Mouse (Mus musculus) hindbrain, embryonic 15.5 days (tissue): Measurements from ENCODE around the gene Chchd1. TPM values are rescaled to one million over a fixed set of nuclear protein-coding genes. Genes with fewer than 3 reads are reported as not detected.

ENCODE experiments used
- ATAC-seq: fragments of 200-750 bp; cut with Nextera tagmentation; 2 replicates; pipeline ENCODE4 v1.8.0; 2017; ENCODE audit warnings: low read depth, moderate number of reproducible peaks, moderate TSS enrichment; ENCODE audit not compliant: low FRiP score
- H3K27ac ChIP-seq: fragments of 300-500 bp; sonication (generic); replicated peaks from 2 replicates; pipeline ENCODE4 v1.5.1; 2015; ENCODE audit warnings: mild to moderate bottlenecking, inconsistent platforms
- H3K27me3 ChIP-seq: fragments of 300-500 bp; sonication (generic); 2 replicates; pipeline ENCODE4 v1.6.1; 2015; ENCODE audit warnings: control low read depth, inconsistent platforms
- H3K36me3 ChIP-seq: fragments of 300-500 bp; sonication (generic); 2 replicates; pipeline ENCODE4 v1.6.1; 2015; ENCODE audit warnings: control low read depth, inconsistent platforms
- H3K4me1 ChIP-seq: fragments of 300-500 bp; sonication (generic); replicated peaks from 2 replicates; pipeline ENCODE4 v1.6.1; 2015; ENCODE audit warnings: control low read depth, inconsistent platforms
- H3K4me2 ChIP-seq: fragments of 300-500 bp; sonication (generic); 2 replicates; pipeline ENCODE4 v1.6.1; 2015; ENCODE audit warnings: moderate library complexity, mild to moderate bottlenecking, inconsistent platforms
- H3K4me3 ChIP-seq: fragments of 300-500 bp; sonication (generic); 2 replicates; pipeline ENCODE4 v1.5.1; 2015; ENCODE audit warnings: mild to moderate bottlenecking, inconsistent platforms
- H3K9ac ChIP-seq: fragments of 300-500 bp; sonication (generic); 2 replicates; pipeline ENCODE4 v1.6.1; 2015; ENCODE audit warnings: inconsistent platforms
- H3K9me3 ChIP-seq: fragments of 300-500 bp; sonication (generic); 2 replicates; pipeline ENCODE4 v1.6.1; 2016; ENCODE audit warnings: control low read depth, inconsistent platforms
- WGBS: fragments of 180-500 bp; shearing (Covaris S2); methylation state at CpG from one replicate; pipeline ENCODE4 v1.1.7; 2015; 5-methylcytosine and 5-hydroxymethylcytosine counted together
- microRNA-seq: library from miRNA; unstranded; fragments of <30 nt; microRNA quantifications from one replicate; pipeline ENCODE4, GENCODE M21; 2016
- polyA plus RNA-seq: library from polyadenylated mRNA; unstranded; fragments of >200 nt; fragmentation: Nextera tagmentation; extraction: Ambion mirVana; gene quantifications from 2 replicates; pipeline ENCODE4 v1.2.1, GENCODE M21; 2015

Gene Chchd1
- polyA plus RNA-seq, 1 experiment from 2014 or later: 172 TPM

GRCm38 (mm10) chr14:20750503-20750902, 47.7 kb downstream of the Chchd1 start:
- H3K4me3 ChIP-seq: no peak overlapping the region
- 92% methylated on average over 5 of the region's 5 CpGs for WGBS
- no peak overlapping the region for H3K27ac ChIP-seq
- H3K4me2 ChIP-seq: no peak overlapping the region
- no peak overlapping the region for H3K9ac ChIP-seq
- no peaks in the 10 kb centered on the region for H3K9me3 ChIP-seq
- no peak for ATAC-seq
- H3K4me1 ChIP-seq: no peaks in the 10 kb centered on the region
- H3K27me3 ChIP-seq: no peaks in the 10 kb centered on the region
- peaks cover 22% of the 10 kb centered on the region for H3K36me3 ChIP-seq

DNA sequence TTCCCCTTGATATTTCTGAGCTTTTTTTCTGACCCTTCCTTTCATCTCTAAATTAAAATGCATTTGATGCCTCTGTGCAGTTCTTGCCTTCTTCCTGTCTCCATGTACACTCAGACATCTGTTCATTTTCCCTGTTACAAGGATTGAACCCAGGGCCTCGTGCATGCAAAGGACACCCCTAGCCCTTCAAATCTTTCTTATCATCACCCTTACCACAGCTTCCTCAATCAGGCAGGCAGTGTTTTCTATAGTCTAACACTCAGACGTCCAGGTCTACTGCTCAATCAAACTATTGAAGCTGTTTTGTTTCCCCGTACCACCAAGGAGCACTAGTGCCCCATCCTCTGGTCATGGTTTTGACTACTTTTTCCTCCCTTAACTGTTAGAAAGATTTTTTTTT, 51.0 kb downstream of the Chchd1 start:
- Histone ChIP-seq H3K4me2 (no peak overlapping the region), H3K4me3 (no peak overlapping the region), H3K36me3 (peaks cover 47% of the 10 kb centered on the region), H3K27ac (no peak overlapping the region), H3K9ac (no peak overlapping the region), H3K27me3 (no peaks in the 10 kb centered on the region), H3K4me1 (no peaks in the 10 kb centered on the region), H3K9me3 (no peaks in the 10 kb centered on the region)
- no peak for ATAC-seq
- WGBS: 90% methylated on average over 3 of the region's 3 CpGs

Small RNAs within 50 kb of the gene (microRNA-seq; reads per million reads assigned to microRNA genes)
- 0.87 reads per million for gene Mir6946

Other genes starting within 250 kb of the Chchd1 start
- gene Anxa7, start 222.9 kb upstream of the Chchd1 start, polyA plus RNA-seq: 15.8 and 20.6 TPM in 2 replicates
- 0.39 and 0.67 TPM in 2 replicates for gene Mss51, start 206.1 kb upstream of the Chchd1 start, polyA plus RNA-seq
- 86.6 and 90.7 TPM in 2 replicates for gene Ppp3cb, start 156.4 kb upstream of the Chchd1 start, polyA plus RNA-seq
- 10.3 and 11.2 TPM in 2 replicates for gene Usp54, start 61.9 kb upstream of the Chchd1 start, polyA plus RNA-seq
- 0.25 TPM in 1 of 2 replicates, not detected in the other for gene Myoz1, start 46.5 kb upstream of the Chchd1 start, polyA plus RNA-seq
- 0.13 and 0.14 TPM in 2 replicates for gene Synpo2l, start 34.7 kb upstream of the Chchd1 start, polyA plus RNA-seq
- 89.5 and 101 TPM in 2 replicates for gene Sec24c, start 28.7 kb upstream of the Chchd1 start, polyA plus RNA-seq
- 29.8 and 30.4 TPM in 2 replicates for gene Fut11, start 8.0 kb upstream of the Chchd1 start, polyA plus RNA-seq
- 45.1 and 46.9 TPM in 2 replicates for gene Zswim8, start 4.5 kb downstream of the Chchd1 start, polyA plus RNA-seq
- gene Ndst2, start 31.6 kb downstream of the Chchd1 start, polyA plus RNA-seq: 18.6 and 19.9 TPM in 2 replicates
- 161 and 183 TPM in 2 replicates for gene Camk2g, start 91.1 kb downstream of the Chchd1 start, polyA plus RNA-seq
- gene Plau, start 133.7 kb downstream of the Chchd1 start, polyA plus RNA-seq: 0.21 and 0.26 TPM in 2 replicates
- gene Vcl, start 226.4 kb downstream of the Chchd1 start, polyA plus RNA-seq: 15.5 and 16.2 TPM in 2 replicates